Mouse (Mus musculus): ENCODE results near the gene Fndc9.

Gene Fndc9

GRCm38 (mm10) chr11:46232803-46233202 is 2.5 kb upstream of the Fndc9 start:
- no peak for ATAC-seq (ENCODE audit: insufficient number of reproducible peaks, low FRiP score, low TSS enrichment)

DNA sequence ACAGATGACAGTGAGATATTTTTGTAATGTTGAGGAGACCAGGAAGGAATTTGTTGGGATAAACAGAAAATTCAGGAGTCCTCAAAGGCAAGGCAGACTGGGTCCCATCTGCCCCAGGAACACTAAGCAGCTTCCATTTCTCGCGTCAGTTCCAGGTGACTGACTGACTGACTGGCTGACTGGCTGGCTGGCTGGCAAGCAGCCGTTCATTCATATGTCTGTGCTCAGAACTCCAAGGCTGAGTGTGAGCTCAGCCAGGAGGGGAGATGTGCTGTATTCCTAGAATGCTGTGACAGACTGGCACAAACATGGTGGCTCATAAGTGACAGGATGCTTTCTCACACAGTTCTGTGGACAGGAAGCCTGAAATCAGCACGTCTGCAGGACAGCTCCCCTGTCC is 1.4 kb upstream of the Fndc9 start:
- ATAC-seq (ENCODE audit: insufficient number of reproducible peaks, low FRiP score, low TSS enrichment) = no peak; the same call in 1 of the 2 replicates

DNA sequence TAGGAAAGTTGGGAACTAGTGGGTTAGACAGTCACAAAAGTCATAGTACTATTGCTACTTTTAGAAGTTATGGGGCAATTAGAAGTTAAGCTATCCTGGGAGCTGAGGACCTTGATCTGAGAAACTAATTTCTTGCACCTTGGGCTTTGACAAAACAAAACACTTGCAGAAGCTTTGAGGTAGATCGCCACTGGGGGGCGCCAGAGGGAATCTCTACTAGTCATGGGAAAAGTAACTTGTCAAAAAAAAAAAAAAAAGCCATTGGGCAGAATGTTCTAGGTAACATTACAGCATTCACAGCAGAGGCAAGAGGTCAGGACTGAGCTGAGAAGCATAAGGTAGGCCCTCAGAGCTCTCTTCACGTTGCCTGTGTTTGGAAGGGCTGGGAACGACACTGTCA is 1.6 kb downstream of the Fndc9 start:
- no peak for ATAC-seq (ENCODE audit: insufficient number of reproducible peaks, low FRiP score, low TSS enrichment)

- no peak for ATAC-seq (ENCODE audit: insufficient number of reproducible peaks, low FRiP score, low TSS enrichment)
These were observed 5.9 kb downstream of the Fndc9 start for GRCm38 (mm10) chr11:46241150-46241673.

GRCm38 (mm10) chr11:46241985-46242384 is 6.7 kb downstream of the Fndc9 start:
- no peak for ATAC-seq (ENCODE audit: insufficient number of reproducible peaks, low FRiP score, low TSS enrichment)

GRCm38 (mm10) chr11:46244731-46245604 is 9.6 kb downstream of the Fndc9 start:
- ATAC-seq (ENCODE audit: insufficient number of reproducible peaks, low FRiP score, low TSS enrichment) = no peak

GRCm38 (mm10) chr11:46245926-46246325 is 10.6 kb downstream of the Fndc9 start:
- no peak for ATAC-seq (ENCODE audit: insufficient number of reproducible peaks, low FRiP score, low TSS enrichment)

- no peak for ATAC-seq (ENCODE audit: insufficient number of reproducible peaks, low FRiP score, low TSS enrichment)
These were observed 11.1 kb downstream of the Fndc9 start for GRCm38 (mm10) chr11:46246393-46246792.

DNA sequence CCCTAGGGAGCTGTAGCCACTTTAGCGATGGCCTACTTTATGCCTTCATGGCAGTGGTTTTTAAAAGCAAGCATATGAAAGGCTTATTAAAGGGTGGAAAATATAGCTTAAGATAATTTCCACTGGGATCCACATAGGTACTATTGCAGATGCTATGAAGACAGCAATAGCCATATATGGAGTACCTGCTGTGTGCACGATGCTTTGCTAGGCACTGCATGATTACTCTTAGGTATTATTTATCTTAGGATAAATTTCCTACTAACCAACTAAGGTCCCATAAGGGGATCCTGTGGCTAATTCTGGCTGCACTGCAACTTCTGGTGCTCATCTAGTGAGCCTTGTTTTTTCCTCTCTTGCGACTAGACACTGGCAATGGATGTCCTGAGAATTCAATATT is 13.0 kb downstream of the Fndc9 start:
- no peak for ATAC-seq (ENCODE audit: insufficient number of reproducible peaks, low FRiP score, low TSS enrichment)

DNA sequence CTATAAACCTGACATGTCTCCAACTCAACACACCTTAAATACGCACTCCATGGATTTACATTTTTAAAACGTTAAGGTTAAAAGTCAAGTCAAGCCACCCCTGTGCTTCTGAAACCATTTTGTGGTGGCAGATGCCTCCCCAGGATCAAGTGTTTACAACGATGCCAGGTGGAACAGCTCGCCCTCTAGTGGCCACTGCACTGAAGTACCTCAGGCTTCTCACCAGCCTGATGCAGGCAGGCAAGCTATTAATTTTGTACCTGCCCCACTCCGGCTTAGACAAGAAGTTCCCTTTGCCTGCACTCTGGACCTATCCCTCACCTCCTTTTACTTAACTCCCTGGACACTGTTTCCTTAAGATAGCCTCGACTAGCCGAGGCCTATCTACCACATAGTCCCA is 16.7 kb downstream of the Fndc9 start:
- peak; percentile 79 for ATAC-seq (ENCODE audit: insufficient number of reproducible peaks, low FRiP score, low TSS enrichment)

DNA sequence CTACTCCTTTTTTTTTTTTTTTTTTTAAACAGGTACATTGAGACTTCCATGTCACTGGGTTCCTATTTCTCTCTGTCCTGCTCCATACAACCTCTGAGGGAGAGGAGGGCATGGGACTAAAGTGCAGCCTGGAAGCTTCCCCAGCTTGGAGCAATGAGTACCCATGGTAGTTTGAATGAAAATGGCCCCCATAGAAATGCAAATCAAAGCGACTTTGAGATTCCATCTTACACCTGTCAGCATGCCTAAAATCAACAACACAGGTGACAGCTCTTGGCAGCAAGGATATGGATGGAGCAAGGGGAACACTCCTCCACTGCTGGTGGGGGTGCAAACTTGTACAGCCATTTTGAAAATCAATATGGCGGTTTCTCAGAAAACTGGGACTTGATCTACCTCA is 20.0 kb downstream of the Fndc9 start:
- no peak for ATAC-seq (ENCODE audit: insufficient number of reproducible peaks, low FRiP score, low TSS enrichment)

GRCm38 (mm10) chr11:46258207-46258606 is 22.9 kb downstream of the Fndc9 start:
- ATAC-seq (ENCODE audit: insufficient number of reproducible peaks, low FRiP score, low TSS enrichment) = no peak

DNA sequence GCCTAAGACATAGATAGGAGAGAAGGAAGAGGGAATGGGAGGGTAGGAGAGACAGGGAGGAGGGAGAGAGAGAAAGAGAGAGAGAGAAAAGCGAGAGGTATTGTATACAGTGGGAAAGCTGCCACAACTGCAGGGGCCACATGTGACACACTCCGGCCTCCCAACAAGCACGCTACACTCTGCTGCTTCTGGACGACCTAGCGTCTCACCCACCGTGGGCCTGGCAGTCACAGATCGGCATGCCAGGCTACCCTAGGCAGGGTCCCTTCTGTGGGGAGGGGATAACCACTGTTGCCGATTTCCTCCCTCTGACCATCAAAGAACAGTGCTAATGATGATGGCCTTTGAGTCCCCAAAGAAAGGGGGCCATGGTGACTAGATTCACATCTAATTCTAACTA is 23.4 kb downstream of the Fndc9 start:
- ATAC-seq (ENCODE audit: insufficient number of reproducible peaks, low FRiP score, low TSS enrichment) = no peak

GRCm38 (mm10) chr11:46262854-46263253 is 27.5 kb downstream of the Fndc9 start:
- no peak for ATAC-seq (ENCODE audit: insufficient number of reproducible peaks, low FRiP score, low TSS enrichment)

DNA sequence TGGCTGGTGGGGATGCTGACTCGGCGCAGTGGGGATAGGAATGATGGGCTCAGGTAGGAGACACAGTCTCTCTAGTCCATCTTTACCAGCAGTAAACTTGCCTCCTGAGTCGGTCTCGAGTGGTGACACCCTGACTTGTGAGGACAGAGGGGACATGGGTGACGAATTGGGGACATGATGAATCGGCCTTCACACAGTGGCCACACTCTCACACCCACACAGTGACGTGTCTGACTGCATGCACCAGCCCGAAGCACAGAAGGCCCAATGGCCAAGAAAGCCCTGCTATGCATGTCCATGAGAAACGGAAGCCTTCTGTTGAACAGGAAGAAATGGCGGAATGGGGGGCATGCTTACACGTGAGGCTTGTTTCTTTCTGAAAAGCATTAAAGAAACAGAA is 28.0 kb downstream of the Fndc9 start:
- ATAC-seq (ENCODE audit: insufficient number of reproducible peaks, low FRiP score, low TSS enrichment) = no peak

- no peak for ATAC-seq (ENCODE audit: insufficient number of reproducible peaks, low FRiP score, low TSS enrichment)
These were observed 29.3 kb downstream of the Fndc9 start for GRCm38 (mm10) chr11:46264584-46264983.

GRCm38 (mm10) chr11:46265031-46265786 is 29.9 kb downstream of the Fndc9 start:
- ATAC-seq (ENCODE audit: insufficient number of reproducible peaks, low FRiP score, low TSS enrichment) = no peak

DNA sequence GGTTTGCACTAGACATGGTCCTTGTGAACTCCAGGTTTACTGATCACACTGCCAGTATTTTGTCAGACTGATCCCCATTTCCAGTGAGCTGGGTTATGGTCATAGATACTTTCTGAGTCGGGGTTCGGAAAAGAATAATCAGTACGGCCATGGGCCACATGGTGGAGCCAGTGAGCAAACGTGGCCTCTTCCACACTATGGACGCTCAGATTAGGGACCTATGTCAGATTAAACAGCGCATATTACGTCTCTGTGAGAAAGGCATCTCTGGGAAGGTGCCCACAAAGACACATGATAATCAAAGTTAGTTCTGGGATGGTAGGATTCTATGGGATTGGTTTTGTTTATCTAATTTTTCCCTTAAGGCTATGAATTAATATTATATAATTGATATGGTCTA is 33.7 kb downstream of the Fndc9 start:
- ATAC-seq (ENCODE audit: insufficient number of reproducible peaks, low FRiP score, low TSS enrichment) = 0 out of 2 replicates have a peak, but pooled peaks have one; percentile 46

- no peak for ATAC-seq (ENCODE audit: insufficient number of reproducible peaks, low FRiP score, low TSS enrichment)
These were observed 34.1 kb downstream of the Fndc9 start for GRCm38 (mm10) chr11:46269391-46269790.

DNA sequence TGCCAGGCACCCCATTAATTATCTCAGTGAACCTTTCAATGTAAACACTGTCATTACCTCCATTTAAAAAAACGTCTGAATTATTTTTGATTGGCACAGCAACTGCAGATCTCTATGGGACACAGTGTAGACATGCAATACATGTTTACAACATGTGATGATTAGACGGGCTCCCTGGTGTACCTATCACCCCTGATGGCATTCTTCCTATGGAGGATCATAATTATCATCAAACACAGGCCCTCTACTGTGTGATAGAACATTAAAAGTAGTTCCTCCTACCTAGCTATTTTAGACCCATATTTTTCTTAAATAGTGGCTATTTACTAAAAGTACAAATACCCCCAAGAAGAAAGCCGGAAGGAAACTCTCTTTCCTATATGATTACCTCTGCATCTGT is 34.6 kb downstream of the Fndc9 start:
- no peak for ATAC-seq (ENCODE audit: insufficient number of reproducible peaks, low FRiP score, low TSS enrichment)

DNA sequence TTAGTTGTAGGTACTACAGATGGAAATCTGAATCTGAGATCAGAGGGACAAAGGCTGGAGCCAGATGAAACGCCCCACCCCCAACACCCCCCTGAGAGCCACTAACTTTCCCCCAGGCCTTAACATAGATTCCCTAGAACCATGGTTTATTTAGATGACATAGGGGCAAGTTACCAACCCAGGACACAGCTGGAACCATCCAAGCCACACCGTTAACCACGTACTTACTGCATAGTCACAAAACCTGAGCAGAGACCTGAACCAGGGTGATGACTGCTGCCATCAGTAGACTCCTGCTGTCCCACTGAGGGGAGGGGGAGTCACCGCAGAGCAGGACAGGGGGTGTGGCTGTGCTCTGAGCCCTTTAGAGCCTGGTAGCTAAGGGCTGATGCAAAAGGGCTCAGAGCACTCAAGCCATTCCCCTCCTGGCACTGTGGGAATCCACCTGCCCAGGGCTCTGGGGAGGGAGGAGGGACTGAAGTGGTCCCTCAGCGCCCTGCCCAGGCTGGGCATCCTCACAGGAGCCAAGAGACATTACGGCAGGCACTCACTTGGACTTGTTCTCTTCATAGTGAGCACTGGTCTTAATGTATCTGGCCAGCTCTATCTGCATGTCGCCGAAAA is 36.8 kb downstream of the Fndc9 start:
- ATAC-seq (ENCODE audit: insufficient number of reproducible peaks, low FRiP score, low TSS enrichment) = no peak
